Mouse (Mus musculus) urinary bladder, postnatal 10 days (tissue): Measurements from ENCODE around the gene Gm28308.

ENCODE experiments used
- DNase-seq: peaks from one replicate; pipeline ENCODE4 v3.0.0; 2022; ENCODE audit warnings: low spot score

Gm28308 gene

GRCm38 (mm10) chr6:52183311-52184080 is 29.6 kb downstream of the Gm28308 start:
- DNase-seq, result no peak

GRCm38 (mm10) chr6:52182793-52183192 is 30.3 kb downstream of the Gm28308 start:
- DNase-seq, result no peak

GRCm38 (mm10) chr6:52182030-52182429 is 31.1 kb downstream of the Gm28308 start:
- no peak for DNase-seq

GRCm38 (mm10) chr6:52180726-52181125 is 32.4 kb downstream of the Gm28308 start:
- no peak for DNase-seq

- no peak for DNase-seq
These were observed 32.9 kb downstream of the Gm28308 start for GRCm38 (mm10) chr6:52180213-52180710.

GRCm38 (mm10) chr6:52179690-52180089 is 33.4 kb downstream of the Gm28308 start:
- DNase-seq, result no peak

- DNase-seq, result no peak
These were observed 34.0 kb downstream of the Gm28308 start for GRCm38 (mm10) chr6:52178918-52179665.

GRCm38 (mm10) chr6:52177806-52178205 is 35.3 kb downstream of the Gm28308 start:
- DNase-seq, result no peak

GRCm38 (mm10) chr6:52177061-52177735 is 35.9 kb downstream of the Gm28308 start, which contains the start of gene 5730596B20Rik:
5730596B20Rik (plus strand) TSS chr6:52177498.
- no peak for DNase-seq

GRCm38 (mm10) chr6:52176391-52176790 is 36.7 kb downstream of the Gm28308 start:
- no peak for DNase-seq

GRCm38 (mm10) chr6:52175864-52176263 is 37.3 kb downstream of the Gm28308 start:
- DNase-seq, result no peak

GRCm38 (mm10) chr6:52174968-52175751 is 38.0 kb downstream of the Gm28308 start:
- no peak for DNase-seq

- no peak for DNase-seq
These were observed 39.5 kb downstream of the Gm28308 start for GRCm38 (mm10) chr6:52173648-52174047.

- no peak for DNase-seq
These were observed 40.6 kb downstream of the Gm28308 start for GRCm38 (mm10) chr6:52172501-52172900.

GRCm38 (mm10) chr6:52171938-52172337 is 41.2 kb downstream of the Gm28308 start:
- no peak for DNase-seq

GRCm38 (mm10) chr6:52171331-52171730 is 41.8 kb downstream of the Gm28308 start:
- no peak for DNase-seq

- no peak for DNase-seq
These were observed 42.3 kb downstream of the Gm28308 start for GRCm38 (mm10) chr6:52170898-52171223.

GRCm38 (mm10) chr6:52170166-52170897 is 42.8 kb downstream of the Gm28308 start:
- no peak for DNase-seq

- no peak for DNase-seq
These were observed 43.5 kb downstream of the Gm28308 start for GRCm38 (mm10) chr6:52169499-52170165.
